Mouse (Mus musculus) heart, adult 2 months (tissue): Measurements from ENCODE around the gene Pcsk6.

ENCODE experiments used
- CTCF ChIP-seq: fragments of 200-600 bp; IDR thresholded peaks from 2 replicates; pipeline ENCODE4 v1.8.1; 2022; ENCODE audit warnings: antibody characterized with exemption, mild to moderate bottlenecking, moderate library complexity
- EP300 ChIP-seq: fragments of 200-500 bp; IDR thresholded peaks from 2 replicates; pipeline ENCODE4 v1.6.1; 2011; ENCODE audit warnings: low read depth, low read length, control low read depth; ENCODE audit not compliant: insufficient read depth
- POLR2A ChIP-seq: fragments of 200-500 bp; IDR thresholded peaks from 2 replicates; pipeline ENCODE4 v1.6.1; 2011; ENCODE audit warnings: mild to moderate bottlenecking, low read depth, low read length, control low read depth; ENCODE audit not compliant: insufficient read depth

DNA sequence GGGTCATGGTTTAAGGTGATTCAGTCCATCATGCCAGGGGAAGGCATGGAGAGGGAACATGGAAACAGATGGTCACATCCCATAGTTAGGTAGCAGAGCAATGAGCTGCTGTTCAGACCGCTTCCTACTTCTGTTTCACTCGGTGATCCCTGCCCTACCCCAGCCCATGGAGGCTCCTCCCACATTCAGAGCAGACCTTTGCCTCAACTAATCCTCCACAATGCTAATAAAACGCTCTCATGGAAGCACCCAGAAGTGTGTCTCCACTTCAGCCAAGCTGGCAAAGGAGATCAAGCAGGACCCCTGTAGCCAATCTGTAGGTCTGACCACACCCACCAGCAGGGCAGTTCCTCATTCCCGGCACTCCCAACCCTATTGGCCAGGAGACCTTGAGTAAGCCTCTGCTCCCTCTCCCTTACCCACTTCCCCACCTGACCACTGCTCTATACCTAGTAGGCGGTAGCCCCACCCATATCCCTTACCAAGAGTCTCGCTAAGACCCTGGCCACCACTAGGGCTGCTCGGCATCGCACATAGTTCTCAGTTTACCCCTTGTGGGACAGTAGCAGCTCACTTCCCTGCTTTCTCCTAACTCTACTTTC, 47.8 kb upstream of the Pcsk6 start:
- no peak for TF ChIP-seq CTCF
- no peak for TF ChIP-seq POLR2A
- TF ChIP-seq EP300 = no peak
